Mouse (Mus musculus) urinary bladder, postnatal 4 days (tissue): ENCODE data around the gene Gm49322.
"Not testable (repeated sequence)": the region's sequence is repeated elsewhere in the genome, so short reads cannot be mapped to it uniquely, and the experiment has no call there.

Experiments used
- DNase-seq, 2 experiments: peaks; one replicate each; pipeline ENCODE4 v3.0.0; 2021 to 2022; ENCODE audit warnings: low spot score in 2 of 2

Gm49322 gene

DNA sequence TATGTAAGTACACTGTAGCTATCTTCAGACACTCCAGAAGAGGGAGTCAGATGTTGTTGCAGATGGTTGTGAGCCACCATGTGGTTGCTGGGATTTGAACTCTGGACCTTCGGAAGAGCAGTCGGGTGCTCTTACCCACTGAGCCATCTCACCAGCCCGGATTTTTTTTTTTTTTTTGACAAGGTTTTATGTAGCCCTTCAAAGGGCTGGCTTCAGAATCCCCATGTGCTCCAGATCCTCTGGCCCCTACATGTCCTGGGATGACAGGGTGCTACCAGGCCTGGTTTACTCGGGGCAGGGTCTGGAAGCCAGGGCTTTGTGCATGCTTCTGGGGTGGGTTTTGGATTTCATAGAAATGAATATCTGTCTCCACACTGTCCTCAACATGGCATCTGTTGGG is at the start of gene Gm49322:
Gm49322 (plus strand) TSS at position 301 of the 400 bp plus-strand sequence.
- not testable (repeated sequence) for DNase-seq

DNA sequence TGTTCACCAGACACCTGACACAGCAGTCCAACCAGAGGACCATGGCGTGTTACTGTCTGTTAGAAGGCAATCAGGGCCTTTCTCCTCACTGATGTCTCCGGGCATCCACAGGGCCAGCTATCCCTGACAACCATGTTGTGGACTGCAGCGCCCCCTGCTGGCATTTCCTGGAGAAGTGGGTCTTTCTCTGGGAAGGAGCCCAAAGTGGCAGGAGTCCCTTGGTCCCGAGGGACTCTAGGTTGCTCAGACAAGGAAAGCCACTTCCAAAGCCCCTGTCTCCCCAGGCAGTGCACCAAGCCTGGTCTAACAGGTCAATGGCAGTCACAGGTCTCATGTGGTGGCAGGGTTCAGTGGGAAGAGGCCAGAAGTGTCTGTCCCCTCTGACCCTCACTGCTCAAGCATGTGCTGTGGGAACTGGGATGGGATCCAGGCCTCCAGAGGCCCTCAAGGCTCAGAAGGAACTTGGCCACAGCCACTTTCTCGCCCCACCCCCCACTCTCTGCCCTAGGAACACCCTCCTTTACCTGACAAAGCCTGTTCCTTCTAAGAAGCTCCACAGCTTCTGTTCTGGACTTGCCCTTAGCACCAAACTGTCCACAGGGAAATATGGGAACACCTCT is 48.4 kb upstream of the Gm49322 start:
- peak; percentile 59 to 84 for DNase-seq

DNA sequence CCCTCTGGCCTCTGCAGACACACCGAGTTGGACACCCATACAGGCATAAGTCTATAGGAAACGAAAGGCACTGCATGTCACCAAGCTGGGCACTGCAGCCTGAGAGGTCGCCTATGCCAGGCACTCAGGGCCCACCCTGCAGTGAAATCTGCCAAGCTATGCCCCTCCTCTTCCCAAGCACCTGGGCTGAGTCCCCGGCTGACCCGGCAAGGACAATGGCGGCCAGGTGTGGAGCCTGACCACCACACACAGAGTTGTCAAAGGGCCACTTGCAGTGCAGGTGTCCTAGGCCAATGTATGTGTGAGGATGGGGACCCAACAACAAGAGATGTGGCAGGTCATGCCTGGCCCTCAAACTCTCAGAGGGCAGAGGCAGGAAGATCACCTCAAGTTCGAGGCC is 46.4 kb upstream of the Gm49322 start:
- no peak for DNase-seq

DNA sequence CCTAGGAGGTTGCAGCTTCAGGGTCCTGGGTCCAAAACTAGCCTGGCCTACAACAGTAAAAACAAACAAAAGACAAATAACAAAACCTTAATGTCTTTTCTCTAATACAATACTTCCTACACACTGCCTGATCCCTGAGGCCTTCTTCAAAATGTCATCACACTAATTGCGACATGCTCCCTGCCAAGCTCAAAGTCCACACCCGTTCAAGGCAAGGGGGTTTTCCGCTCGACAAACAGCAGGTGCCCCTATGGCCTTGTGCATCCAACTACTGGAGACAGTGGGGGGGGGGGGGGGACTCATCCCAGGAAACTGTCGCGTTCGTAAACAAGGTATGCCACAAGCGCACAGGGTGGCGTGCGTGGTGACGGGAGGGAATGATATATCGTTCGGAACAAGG is 45.2 kb upstream of the Gm49322 start:
- no peak for DNase-seq

DNA sequence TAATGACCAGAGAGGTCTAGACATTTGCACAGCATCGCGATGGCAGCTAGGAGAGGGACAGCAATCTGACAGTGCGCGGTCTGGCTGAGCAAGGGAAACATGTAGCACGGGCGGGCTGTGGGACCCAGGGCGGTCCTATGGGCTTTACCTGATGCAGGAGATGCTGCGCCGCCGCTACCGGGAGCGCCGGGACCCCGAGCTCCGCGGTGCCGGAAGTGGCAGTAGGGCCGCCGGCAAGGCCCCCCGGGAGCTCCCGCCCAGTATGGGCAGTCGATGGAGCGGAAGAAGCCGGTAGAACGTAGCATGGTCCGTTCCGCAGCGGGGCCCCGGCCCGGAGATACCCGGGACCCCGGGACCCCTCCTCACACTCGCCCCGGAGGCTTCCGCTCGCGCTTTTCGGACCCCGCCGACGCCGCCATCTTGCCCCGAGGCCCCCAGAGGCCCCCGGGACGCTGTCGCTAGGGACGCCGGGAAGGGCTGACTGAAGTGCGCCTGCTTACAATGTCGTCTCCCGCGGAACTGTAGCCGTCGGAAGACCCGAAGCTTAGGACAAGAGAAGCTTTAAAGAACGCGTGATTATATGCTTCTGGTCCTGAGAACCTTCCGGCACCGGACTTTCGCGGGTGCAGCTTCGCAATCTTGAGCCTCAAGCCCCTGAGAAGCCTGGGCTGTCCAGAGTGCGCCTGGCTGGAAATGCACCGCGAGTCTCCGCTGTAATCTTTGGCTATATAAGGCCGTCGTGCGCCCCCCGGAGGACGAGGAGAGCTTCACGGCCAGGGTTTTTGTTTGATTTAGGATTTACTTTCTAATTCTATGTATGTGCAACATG is 44.5 kb upstream of the Gm49322 start, which contains the start of gene Rexo1:
Rexo1 (minus strand) TSS at position 445 of the 829 bp plus-strand sequence.
- DNase-seq = peak; percentile 89 to 92

DNA sequence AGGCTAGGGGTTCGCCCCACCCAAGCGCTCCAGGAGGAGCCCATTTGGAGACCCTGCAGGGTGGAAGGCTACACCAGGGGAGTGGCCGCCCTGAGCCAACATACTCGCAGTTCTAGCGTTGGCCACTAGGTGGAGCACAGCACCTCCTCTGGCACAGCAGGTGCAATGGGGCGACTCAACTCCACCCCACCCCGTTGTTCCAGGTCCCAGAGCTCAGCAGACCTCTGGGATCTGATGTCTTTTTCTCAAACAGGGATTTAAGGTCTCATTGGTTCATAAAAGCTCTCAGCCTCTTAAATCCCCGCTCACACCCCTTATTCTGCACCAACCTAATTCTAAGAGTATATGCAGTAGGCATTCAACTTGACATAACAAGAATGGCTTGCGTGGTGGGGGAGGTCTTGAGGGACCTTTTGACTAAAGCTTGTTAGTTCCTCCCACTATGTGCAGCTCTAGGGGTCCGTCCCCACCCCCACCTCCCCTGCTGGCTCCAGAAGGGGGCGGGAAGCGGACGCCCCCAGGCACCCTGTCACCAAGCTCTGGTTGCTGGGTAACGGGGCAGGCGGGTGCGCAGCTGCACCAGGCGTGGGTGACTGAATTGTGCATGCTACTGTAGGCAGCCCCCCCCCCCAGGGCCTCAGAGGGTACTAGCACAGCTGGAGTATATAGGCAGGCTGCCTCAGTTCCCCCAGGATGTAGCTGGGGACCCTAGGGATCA is 39.3 kb upstream of the Gm49322 start:
- DNase-seq = peak; percentile 71 to 91

DNA sequence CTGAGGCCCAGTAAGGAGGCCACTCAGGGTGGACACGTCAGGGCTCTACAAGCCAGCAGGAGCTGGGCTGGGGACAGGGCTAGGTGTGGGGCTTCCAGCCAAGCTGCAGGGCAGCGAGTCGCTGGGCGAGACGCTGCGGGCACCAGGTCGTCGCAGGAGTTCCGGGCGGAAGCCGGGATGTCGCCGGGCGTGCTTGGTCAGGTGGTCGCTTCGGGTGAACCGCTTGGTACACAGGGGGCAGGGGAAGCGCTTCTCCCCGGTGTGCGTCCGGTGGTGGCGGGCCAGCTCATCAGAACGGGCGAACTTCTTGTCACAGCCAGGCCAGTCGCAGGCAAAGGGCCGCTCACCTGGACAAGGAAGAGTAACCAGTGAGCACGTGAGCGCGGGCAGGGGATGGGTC is 36.9 kb upstream of the Gm49322 start:
- DNase-seq = no peak

DNA sequence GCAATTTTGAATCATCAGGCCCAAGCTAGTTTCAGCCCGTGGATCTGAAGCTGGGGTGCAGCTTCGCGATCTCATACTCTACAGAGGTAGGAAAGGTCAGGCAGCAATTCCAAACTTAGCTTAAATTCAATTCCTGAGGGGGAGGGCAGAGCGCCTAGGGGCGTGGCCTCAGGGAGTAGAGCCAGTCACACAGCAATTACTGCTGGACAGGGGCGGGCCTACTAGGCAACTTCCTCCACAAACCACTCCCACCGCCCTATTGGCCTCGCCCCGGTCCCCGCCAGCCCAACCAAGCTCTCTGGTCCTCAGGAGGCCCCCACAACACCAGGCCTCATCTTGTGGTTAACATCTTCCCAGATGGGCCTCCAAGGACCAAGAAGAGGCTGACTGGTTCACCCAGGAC is 36.2 kb upstream of the Gm49322 start:
- DNase-seq = peak in 1 of 2 experiments; percentile 63

DNA sequence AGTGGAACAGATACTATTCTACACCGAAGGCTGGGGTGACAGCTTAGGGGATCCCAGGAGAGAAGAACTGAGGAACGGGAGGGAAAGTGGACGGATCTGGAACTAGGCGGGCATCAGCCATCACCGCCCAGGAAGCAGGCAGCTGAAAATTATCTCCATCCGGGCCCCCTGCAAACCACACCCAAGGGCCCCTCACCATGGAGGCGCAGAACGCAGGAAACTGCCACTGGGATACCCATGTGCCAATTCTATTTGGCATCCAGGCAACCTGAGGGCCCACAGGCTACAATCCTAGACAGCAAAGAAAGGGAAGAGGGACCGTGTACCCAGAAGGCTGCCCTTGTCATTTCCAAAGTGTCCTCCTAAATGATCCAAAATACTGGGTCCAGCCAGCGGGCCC is 35.4 kb upstream of the Gm49322 start:
- no peak for DNase-seq

DNA sequence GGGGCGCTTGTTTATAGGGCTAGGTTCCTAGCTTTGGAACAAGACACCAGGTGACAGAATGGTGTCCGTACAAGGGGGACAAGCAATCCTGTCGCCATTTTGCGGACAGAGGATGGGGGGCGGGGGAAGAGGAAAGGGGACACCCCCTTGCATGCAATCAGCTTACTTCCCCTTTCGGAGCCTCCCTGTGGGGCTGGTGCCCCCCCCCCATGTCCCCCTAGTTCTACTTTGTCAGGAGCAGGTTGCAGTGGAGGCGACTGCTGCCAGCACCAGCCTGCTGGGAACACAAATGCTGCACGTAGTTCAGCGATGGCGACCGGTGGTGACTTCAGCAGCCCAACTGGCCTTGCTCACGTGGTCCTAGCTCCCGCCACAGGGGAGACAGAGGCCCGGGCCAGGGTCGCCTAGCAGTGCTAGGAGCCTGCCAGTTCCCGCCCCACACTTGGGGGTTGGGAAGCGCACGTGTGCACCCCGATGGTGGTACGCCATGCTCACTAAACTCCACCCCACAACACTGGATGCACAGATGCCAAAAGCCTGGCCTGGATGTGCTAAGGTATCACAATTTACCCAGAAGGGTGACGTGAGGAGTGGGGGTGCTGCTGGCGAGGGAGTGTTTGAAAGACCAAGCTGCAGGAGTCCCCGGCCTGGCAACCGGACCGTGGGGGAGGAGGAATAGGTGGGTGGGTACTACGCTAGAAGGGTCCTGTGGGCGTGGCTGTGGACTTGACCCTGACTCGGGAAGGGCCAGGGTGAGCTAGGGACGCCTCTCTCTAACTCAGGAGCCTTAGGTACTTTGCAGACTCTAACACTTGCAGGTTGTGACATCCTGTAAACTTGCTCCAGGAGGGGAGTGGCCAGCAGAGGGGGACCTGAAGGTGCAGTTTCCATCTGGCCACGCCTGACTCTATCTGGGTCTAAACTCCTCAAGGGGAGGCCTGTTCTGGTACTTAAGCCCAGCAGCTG is 34.7 kb upstream of the Gm49322 start:
- DNase-seq = no peak

DNA sequence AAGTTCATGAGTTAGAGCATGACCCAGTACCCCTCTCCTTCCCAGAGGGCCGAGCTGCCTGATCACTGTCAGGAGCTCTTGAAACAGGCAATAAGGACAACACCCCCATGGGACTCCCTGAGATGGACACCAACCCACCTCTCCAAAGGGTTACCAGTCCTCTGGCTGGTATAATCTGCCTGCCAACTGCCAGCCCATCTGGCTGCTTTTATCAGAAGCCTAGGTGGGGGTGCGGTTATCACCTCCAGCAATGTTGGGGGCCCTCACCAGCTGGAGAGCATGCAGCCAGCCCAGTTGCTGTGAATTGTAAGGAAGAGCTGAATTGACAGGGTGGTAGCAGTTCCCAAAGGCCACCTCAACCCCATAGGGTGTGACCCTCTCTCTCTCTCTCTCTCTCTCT is 33.3 kb upstream of the Gm49322 start:
- no peak for DNase-seq

DNA sequence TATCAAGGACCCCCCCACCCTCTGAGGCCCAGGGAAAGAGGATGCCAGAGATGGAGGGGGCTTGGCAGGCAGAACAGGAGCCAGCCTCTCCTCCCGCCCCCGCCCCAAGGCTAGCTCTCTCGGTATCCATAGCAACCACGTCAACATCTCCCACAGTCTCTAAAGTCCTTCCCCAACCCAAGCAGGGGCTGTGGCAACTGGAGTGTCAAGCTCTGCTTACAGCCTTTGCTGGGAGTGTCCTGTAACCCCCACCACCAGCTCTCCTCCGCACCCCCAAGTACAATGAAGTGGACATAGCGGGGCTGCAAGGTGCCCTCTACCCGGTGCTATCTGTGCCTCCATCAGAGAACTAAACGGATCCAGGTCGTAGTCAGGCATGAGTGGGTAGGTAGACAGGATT is 31.9 kb upstream of the Gm49322 start:
- no peak for DNase-seq

DNA sequence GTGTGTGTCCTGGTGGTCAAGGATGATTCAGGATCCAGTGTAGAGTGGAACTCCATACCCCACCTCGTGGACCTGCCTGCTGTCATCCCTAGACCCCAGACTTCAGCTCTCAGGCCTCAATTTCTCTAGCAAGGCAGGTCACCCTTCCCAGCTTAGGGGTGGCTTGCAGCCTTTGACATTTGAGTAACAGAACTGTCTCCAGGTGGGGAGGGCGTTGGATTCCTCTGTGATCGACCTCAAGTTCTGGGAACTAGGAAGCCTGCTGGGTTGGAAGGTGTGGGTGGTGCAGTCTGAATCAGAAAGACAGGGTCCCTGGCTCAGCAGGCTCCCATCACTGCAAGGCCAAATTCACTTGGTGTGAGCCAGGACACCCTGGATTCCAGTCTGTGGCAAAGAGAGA is 30.9 kb upstream of the Gm49322 start:
- no peak for DNase-seq

DNA sequence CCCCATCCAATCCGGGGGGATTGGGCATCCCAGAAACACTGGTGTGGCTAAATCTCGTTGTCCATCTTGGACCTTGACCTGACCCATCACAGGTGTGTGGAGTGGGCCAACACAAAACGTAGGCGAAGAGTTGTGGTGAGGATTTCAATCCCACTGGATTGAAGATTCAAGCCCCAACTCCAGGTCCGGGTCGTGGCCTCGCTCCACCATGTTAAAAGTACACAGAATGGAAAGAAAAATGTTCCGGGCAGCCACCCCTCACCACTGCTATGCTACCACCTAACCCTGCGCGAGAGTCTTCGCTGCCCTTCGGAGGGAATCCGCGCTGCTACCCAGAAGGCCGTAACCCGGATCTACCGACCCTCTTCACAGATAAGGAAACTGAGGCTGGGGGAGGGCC is 29.9 kb upstream of the Gm49322 start:
- DNase-seq = no peak

DNA sequence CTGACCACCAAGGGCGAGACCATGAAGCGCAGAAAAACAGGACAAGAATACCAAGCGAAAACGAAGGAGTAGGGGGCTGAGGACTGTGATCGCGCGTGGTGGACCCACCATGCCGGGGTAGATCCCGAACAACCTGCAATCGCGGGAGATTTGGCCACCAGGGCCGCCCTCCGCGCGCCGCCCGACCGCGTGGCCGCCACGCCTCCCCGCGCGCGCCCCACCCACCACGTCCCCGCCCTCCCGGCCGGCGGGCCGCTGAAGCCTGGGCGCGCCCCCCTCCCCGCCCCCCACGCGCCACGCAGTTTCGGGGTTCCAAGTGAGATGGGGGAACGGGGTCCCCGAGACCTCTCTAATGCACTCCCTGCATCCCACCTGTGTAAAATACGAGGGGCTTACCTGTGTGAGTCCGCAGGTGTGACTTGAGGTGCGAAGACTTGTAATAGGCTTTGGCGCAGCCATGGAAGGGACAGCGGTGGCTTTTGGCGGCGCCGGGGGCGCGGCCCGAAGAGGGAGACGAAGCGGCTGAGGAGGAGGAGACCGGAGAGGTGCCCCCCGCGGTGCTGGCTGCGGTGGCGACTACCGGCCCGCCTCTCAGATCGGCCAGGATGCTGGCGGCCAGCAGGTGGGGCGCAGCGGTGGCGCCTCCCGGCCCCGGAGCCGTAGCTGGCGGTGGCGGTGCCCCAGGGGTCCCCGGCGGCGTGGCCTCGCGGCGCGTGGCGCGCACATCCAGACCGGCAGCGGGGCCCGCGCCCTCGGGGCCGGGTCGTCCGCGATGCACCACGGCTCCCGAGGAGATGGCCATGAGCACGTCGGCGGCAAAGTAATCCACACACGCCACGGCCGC is 29.2 kb upstream of the Gm49322 start:
- DNase-seq = peak in 1 of 2 experiments; percentile 67

DNA sequence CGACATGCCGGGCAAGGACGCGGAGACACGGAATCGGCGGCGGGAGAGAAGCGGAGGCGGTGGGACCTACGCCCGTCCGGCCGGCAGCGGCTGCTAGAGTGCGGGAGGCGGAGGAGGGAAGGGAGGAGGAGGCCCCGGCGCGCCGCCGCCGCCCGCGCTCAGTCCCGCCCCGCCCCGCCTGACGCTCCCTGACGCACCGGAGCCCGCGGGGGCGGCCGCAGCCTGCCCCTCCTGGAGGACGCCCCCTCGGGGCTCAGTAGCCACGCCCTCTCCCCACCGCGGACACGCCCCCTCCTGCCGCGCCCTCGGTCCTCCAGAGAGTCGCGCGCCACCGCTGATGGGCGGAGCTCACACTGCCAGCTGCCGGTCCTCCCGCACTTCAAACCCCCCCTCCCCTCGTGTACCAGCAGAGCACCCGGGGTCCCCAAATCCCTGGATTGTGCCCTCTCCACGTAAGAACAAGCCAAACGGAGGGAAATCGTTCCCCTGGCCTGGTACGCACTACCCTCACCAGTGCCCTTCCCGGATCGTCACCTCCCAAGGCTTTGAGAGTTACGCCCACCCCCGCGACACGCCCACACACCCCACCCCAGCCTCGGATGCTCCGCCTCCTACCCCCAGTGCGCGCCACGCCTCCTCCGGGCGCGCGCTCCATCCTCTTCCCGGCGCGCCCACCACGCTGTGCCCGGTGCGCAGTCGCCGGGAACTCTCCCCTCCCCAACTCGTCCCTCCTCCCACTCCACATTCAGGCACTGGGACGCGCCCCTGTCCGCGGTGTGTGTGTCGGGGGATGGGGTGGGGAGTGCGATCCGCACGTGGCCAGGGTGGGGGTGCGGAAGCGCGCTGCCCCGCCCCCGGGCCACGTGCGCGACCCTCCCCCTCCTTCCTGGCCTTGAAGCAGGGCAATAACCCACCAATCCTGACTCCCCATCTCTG is 28.4 kb upstream of the Gm49322 start, which contains the start of gene Klf16:
Klf16 (minus strand) TSS at position 127 of the 936 bp plus-strand sequence.
- peak; percentile 99 for DNase-seq

DNA sequence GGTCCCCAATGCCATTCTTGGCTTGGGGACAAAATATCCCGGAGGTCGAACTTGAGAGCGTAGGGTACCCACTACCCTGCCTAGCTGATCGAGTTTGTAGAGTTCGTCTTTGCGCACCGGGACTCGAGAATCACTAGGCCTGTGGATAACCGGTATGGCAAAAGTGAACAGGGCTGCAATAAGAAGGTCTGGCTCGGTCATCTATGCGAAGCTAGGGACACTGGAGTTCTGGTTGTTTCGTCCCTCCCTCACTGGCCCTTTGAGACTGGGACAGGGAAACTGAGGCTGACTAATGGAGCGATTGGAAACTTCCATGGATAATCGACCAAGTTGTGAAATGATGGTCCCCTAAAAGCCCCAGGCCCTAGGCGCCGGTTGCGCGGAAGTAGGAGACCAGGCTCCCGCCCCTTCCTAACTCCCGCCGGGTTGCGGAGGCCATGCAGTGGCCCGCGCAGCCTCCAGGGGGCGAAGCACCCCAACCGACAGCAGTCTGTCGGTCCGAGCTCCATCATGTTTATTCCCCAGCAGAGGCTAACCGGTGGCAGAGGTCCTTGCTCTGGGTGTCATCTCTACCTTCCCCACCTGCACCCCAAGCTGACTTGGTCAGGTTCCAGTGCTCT is 27.6 kb upstream of the Gm49322 start:
- peak; percentile 80 to 85 for DNase-seq

DNA sequence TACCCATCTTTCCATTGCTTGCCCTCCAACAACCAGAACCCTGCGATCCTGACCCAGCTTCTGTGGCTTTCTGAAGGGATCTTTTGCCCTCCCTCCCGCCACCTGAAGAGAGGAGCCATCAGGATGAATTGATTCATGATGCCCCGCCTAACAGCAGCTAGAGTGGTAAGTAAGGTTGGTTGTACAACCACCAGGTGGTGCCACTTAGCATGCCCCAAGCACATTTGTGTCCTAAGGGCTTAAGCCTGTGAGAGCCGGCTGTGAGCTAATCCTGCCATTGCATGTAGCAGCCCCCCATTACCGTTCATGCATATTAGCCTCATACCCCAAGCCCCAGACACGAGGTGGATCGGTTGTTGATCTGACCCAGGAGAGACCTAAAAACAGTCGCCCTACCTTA is 26.9 kb upstream of the Gm49322 start:
- DNase-seq = no peak

DNA sequence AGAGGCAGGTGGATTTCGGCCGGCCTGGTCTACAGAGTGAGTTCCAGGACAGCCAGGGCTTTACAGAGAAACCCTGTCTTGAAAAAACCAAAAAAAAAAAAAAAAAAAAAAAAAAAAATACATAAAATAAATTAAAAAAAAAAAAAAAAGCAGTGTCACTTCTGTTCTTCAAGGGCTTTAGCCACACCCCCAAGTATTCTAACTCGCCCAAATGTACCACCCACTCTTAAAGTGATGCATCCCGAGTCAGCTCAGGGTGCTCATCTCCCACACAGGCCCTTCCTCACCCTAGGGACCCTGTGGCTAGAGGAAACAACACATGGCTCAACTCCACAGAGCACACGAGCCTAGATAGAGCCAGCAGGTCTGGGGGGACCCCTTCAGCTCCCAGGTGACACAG is 22.8 kb upstream of the Gm49322 start:
- DNase-seq = no peak
